Mouse (Mus musculus) E14TG2a.4 (cell line): ENCODE data around the gene Slc38a3.

ENCODE experiments used
- CTCF ChIP-seq: conservative IDR thresholded peaks from 2 replicates; pipeline ENCODE4 v1.5.1; 2014; ENCODE audit warnings: low read length
- NANOG ChIP-seq: IDR thresholded peaks from 2 replicates; pipeline ENCODE4 v1.6.1; 2014; ENCODE audit warnings: borderline replicate concordance, low read length, mixed read lengths
- POU5F1 ChIP-seq: IDR thresholded peaks from 2 replicates; pipeline ENCODE4 v1.6.1; 2014; ENCODE audit warnings: low read length, borderline replicate concordance

- TF ChIP-seq CTCF = no peak
- TF ChIP-seq NANOG = no peak
- TF ChIP-seq POU5F1 = no peak
Observed at GRCm38 (mm10) chr9:107692785-107693184, 23.5 kb upstream of the Slc38a3 start.
